Mouse (Mus musculus): ENCODE measurements around the gene AU021092. TPM values are rescaled to one million over a fixed set of nuclear protein-coding genes. Genes with fewer than 3 reads are reported as not detected.
"Not testable (repeated sequence)": the region's sequence is repeated elsewhere in the genome, so short reads cannot be mapped to it uniquely, and the experiment has no call there.

The AU021092 gene
- total and polyA plus RNA-seq, 3 experiments = 12.1 to 19.9 (median 17.4) TPM

DNA sequence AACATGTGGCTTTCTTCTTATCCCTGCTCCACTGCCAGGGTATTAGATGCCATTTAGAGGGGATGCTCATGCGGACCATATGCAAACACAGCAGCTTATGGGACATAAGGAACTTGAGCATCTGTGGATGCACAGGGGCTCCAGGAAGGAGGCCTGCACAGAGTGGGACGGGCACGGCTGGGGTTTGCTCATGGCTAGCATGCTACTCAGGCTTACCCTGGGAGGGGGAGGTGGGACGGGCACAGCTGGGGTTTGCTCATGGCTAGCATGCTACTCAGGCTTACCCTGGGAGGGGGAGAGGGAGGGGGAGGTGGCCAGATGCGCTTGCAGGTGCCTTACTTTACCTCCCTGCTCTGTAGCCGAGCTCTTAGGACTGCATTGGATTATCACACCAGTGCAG lies 20.8 kb upstream of the AU021092 start:
- TF ChIP-seq EP300 (IDR thresholded peaks at IDR 0.05; ENCODE audit: insufficient read depth, low read depth, low read length) (no peak), CTCF (IDR thresholded peaks at IDR 0.05) (no peak), POLR2A (IDR thresholded peaks at IDR 0.05; ENCODE audit: insufficient read depth, low read depth, low read length) (no peak)
- Histone ChIP-seq H3K4me3 (no peak overlapping the region), H3K9ac (ENCODE audit: low read depth, low read length) (no peak overlapping the region), H3K4me1 (ENCODE audit: control insufficient read depth, insufficient read depth, low read length) (no peaks in the 10 kb centered on the region), H3K79me2 (replicated peaks; ENCODE audit: control insufficient read depth, insufficient read depth, low read length) (no peaks in the 10 kb centered on the region), H3K27ac (no peak overlapping the region), H3K36me3 (ENCODE audit: control insufficient read depth, insufficient read depth, low read length) (no peaks in the 10 kb centered on the region), H3K27me3 (ENCODE audit: control insufficient read depth, insufficient read depth, low read length) (no peaks in the 10 kb centered on the region)
- WGBS = 89% methylated on average over 6 of the region's 6 CpGs
- no peak for DNase-seq
- intact Hi-C loops (cut with DNase I) = no loop called here

DNA sequence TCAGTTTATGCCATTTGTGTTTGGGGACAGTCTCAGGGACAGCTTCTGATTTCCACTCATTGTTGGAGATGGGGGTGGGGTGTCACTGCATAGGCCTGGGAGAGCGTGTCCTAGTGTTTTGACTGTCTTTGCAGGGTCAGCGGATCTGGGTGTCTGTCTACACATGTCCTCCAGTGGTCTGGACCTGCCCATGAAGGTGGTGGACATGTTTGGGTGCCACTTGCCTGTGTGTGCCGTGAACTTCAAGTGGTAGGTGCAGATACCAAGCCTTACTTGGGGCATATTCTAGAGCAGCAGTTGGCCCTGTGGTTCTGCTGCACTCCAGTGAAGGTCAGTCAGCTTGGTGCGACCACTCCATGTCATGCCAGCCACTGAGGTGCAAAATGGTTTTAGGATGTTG lies 20.3 kb upstream of the AU021092 start:
- H3K4me1 ChIP-seq (ENCODE audit: control insufficient read depth, insufficient read depth, low read length) = no peaks in the 10 kb centered on the region
- no peak for TF ChIP-seq CTCF (IDR thresholded peaks at IDR 0.05)
- no peak for TF ChIP-seq POLR2A (IDR thresholded peaks at IDR 0.05; ENCODE audit: insufficient read depth, low read depth, low read length)
- no peak for TF ChIP-seq EP300 (IDR thresholded peaks at IDR 0.05; ENCODE audit: insufficient read depth, low read depth, low read length)
- H3K36me3 ChIP-seq (ENCODE audit: control insufficient read depth, insufficient read depth, low read length) = no peaks in the 10 kb centered on the region
- intact Hi-C loops (cut with DNase I) = no loop called here
- H3K9ac ChIP-seq (ENCODE audit: low read depth, low read length) = no peak overlapping the region
- no peaks in the 10 kb centered on the region for H3K79me2 ChIP-seq (replicated peaks; ENCODE audit: control insufficient read depth, insufficient read depth, low read length)
- H3K27me3 ChIP-seq (ENCODE audit: control insufficient read depth, insufficient read depth, low read length) = no peaks in the 10 kb centered on the region
- H3K27ac ChIP-seq = no peak overlapping the region
- no peak for DNase-seq
- H3K4me3 ChIP-seq = no peak overlapping the region
- WGBS = 93% methylated on average over 4 of the region's 4 CpGs

DNA sequence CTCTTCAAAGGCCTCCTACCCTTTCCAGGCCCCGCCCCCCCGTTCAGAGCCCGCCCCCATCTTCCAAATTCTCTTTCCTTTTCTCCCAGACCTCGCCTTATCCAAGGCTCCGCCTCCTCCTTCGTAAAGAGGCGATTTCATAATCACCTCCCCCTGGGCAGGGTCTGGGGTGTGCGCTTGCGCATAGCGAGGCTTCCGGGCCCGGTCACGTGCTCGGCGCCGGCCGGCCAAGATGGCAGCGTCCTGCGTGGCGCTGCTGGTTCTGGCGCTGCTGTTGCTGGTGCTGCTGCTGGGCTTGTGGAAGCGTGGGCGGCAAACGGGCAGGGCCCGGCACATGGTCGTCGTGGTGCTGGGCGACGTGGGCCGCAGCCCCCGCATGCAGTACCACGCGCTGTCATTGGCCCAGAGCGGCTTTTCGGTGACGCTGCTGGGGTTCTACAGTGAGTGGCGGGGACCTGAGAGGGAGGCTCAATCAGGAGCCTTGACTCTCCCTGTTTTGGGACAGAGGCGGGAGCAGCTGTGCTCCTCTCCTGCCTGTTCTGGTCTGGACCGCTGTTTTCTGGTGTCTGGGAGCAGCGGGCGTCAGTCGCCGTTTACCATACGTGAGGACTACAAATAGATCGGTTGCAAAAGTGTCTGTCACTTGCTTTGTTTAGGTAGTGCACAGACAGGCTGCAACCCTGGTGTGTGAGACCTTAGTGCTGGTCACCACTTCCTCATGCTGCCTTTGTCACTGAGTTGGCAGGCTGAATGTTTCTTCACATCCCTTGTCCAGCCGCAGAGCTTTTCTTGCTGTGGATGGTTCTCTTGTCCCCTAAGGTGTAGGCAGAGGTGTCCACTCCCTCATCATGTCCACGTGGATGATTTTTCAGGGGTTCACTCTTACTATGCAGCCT lies 11.6 kb upstream of the AU021092 start, which contains the start of gene Alg1:
Alg1 (plus strand) TSS at position 204 of the 896 bp plus-strand sequence.
- Histone ChIP-seq H3K36me3 (ENCODE audit: control insufficient read depth, insufficient read depth, low read length) (no peaks in the 10 kb centered on the region), H3K27me3 (ENCODE audit: control insufficient read depth, insufficient read depth, low read length) (no peaks in the 10 kb centered on the region), H3K79me2 (replicated peaks; ENCODE audit: control insufficient read depth, insufficient read depth, low read length) (no peaks in the 10 kb centered on the region), H3K4me1 (ENCODE audit: control insufficient read depth, insufficient read depth, low read length) (peaks cover 2% of the 10 kb centered on the region), H3K9ac (ENCODE audit: low read depth, low read length) (peak within 1 kb of the TSS; percentile 98), H3K27ac (peak within 1 kb of the TSS; percentile 72), H3K4me3 (peak within 1 kb of the TSS; percentile 85)
- peak; percentile 94 to 96 for DNase-seq
- intact Hi-C loops (cut with DNase I) = loop anchor here (2.0 kb wide), 1 partner anchor 31 kb away; no protein-coding TSS in a partner anchor
- 1% methylated on average over 47 of the region's 47 CpGs for WGBS
- TF ChIP-seq CTCF (IDR thresholded peaks at IDR 0.05) = no peak
- peak; percentile 71; the same call in 1 of the 2 replicates for TF ChIP-seq EP300 (IDR thresholded peaks at IDR 0.05; ENCODE audit: insufficient read depth, low read depth, low read length)
- TF ChIP-seq POLR2A (IDR thresholded peaks at IDR 0.05; ENCODE audit: insufficient read depth, low read depth, low read length) = peak; percentile 99

DNA sequence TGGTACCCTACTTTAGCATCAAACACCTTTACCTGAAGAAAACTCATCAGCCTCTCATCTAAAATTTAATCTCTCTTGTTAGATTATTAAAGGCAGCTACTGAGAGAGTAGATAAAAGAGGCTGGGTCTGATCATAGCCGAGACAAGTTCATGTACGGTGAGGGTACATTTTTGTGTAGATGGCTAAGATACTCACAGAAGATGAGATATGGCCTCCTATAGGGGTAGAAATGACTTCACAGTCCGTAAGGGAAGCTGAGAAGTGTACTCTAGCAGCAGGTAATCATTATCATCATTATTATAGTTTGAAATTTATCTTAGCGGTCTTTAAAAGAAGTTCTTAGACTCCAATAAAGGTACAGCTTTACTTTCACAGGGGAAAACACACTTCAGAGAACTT lies 10.9 kb upstream of the AU021092 start:
- WGBS = 76% methylated on average over 4 of the region's 4 CpGs
- Histone ChIP-seq H3K27me3 (ENCODE audit: control insufficient read depth, insufficient read depth, low read length) (no peaks in the 10 kb centered on the region), H3K79me2 (replicated peaks; ENCODE audit: control insufficient read depth, insufficient read depth, low read length) (no peaks in the 10 kb centered on the region), H3K27ac (peak overlapping the region; percentile 72), H3K4me1 (ENCODE audit: control insufficient read depth, insufficient read depth, low read length) (peaks cover 2% of the 10 kb centered on the region), H3K9ac (ENCODE audit: low read depth, low read length) (no peak overlapping the region), H3K36me3 (ENCODE audit: control insufficient read depth, insufficient read depth, low read length) (no peaks in the 10 kb centered on the region), H3K4me3 (peak overlapping the region; percentile 25)
- intact Hi-C loops (cut with DNase I) = no loop called here
- TF ChIP-seq CTCF (IDR thresholded peaks at IDR 0.05) = no peak
- no peak for TF ChIP-seq POLR2A (IDR thresholded peaks at IDR 0.05; ENCODE audit: insufficient read depth, low read depth, low read length)
- TF ChIP-seq EP300 (IDR thresholded peaks at IDR 0.05; ENCODE audit: insufficient read depth, low read depth, low read length) = no peak
- no peak for DNase-seq

DNA sequence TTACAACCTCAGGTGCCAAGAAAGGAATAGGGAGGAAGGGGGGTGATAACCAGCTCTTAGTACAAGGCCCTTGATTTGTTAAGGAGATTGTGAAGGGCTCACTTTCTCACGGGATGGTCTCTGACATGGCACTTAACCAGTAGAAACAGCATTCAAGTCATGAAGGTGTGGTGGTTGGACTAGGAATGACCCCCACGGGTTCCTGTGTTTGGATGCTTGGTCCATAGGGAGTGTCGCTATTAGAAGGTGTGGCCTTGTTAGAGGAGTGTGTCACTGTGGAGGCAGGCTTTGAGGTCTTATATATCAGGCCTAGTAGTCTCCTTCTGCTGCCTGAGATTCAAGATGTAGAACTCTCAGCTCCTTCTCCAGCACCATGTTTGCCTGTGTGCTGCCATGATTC lies 6.0 kb upstream of the AU021092 start:
- intact Hi-C loops (cut with DNase I) = not testable (repeated sequence)

DNA sequence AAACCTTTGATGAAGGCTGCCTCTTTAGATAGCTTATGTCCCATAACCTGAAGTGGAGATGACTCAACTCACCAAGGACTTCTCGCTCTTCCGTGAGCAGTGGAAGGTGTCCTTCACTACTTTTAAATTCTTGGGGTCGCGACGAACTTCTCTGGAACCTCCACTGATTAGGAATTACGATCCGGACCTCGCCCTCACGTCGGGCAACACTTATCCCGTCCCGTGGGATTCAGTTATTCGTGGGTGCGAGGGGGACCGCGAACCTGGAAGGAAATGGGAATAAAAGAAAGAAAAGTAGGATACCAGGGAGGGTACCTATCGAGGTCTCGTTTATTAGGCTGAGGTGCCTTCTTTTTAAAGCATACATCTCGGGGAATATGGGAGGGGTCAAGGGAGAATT lies 5.4 kb upstream of the AU021092 start:
- H3K4me3 ChIP-seq; H3K27ac ChIP-seq; H3K4me1 ChIP-seq (ENCODE audit: control insufficient read depth, insufficient read depth, low read length); H3K27me3 ChIP-seq (ENCODE audit: control insufficient read depth, insufficient read depth, low read length); H3K9ac ChIP-seq (ENCODE audit: low read depth, low read length); H3K36me3 ChIP-seq (ENCODE audit: control insufficient read depth, insufficient read depth, low read length); H3K79me2 ChIP-seq (replicated peaks; ENCODE audit: control insufficient read depth, insufficient read depth, low read length); DNase-seq; intact Hi-C loops (cut with DNase I): not testable (repeated sequence)
- 63% methylated on average over 19 of the region's 19 CpGs for WGBS

More for the DNA sequence above, 6.0 kb upstream of the AU021092 start:
- 72% methylated on average over 3 of the region's 3 CpGs for WGBS
- H3K27ac ChIP-seq; H3K4me3 ChIP-seq; H3K27me3 ChIP-seq (ENCODE audit: control insufficient read depth, insufficient read depth, low read length); H3K9ac ChIP-seq (ENCODE audit: low read depth, low read length); H3K4me1 ChIP-seq (ENCODE audit: control insufficient read depth, insufficient read depth, low read length); H3K36me3 ChIP-seq (ENCODE audit: control insufficient read depth, insufficient read depth, low read length); H3K79me2 ChIP-seq (replicated peaks; ENCODE audit: control insufficient read depth, insufficient read depth, low read length); DNase-seq: not testable (repeated sequence)

DNA sequence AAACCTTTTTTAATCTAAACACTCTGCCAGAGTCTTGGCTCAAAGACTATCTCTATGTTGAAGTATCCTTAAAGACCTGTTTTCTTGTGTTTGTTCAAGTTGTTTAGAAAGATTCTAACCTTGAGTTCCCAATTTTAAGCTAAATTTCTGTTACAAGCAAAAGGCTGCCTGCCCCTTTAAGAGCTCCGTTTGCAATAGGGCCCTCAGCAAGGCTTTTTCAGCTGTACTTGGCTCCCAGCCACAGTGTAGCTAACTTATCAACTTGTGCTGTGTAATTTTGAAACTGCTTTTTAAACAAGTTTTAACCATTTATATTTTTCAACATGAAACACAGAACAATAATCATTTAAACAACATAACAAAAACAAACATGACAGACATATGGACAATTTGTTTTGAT lies 4.4 kb upstream of the AU021092 start:
- WGBS = 2% methylated on average over 1 of the region's 1 CpGs
- H3K9ac ChIP-seq (ENCODE audit: low read depth, low read length); DNase-seq; H3K4me3 ChIP-seq; H3K27ac ChIP-seq; H3K36me3 ChIP-seq (ENCODE audit: control insufficient read depth, insufficient read depth, low read length); H3K79me2 ChIP-seq (replicated peaks; ENCODE audit: control insufficient read depth, insufficient read depth, low read length); H3K4me1 ChIP-seq (ENCODE audit: control insufficient read depth, insufficient read depth, low read length); intact Hi-C loops (cut with DNase I); H3K27me3 ChIP-seq (ENCODE audit: control insufficient read depth, insufficient read depth, low read length): not testable (repeated sequence)
